Mouse (Mus musculus) stomach, postnatal 0 days (tissue): Measurements from ENCODE around the gene Susd1. TPM values are rescaled to one million over a fixed set of nuclear protein-coding genes. Genes with fewer than 3 reads are reported as not detected.

ENCODE experiments used
- ATAC-seq: fragments of 200-750 bp; cut with Nextera tagmentation; 2 replicates; pipeline ENCODE4 v1.8.0; 2017; ENCODE audit not compliant: low FRiP score, low TSS enrichment
- DNase-seq: peaks from one replicate; pipeline ENCODE4 v3.0.0-alpha.2; 2016; ENCODE audit warnings: low spot score
- H3K27ac ChIP-seq: fragments of 300-500 bp; sonication (generic); replicated peaks from 2 replicates; pipeline ENCODE4 v1.5.1; 2014; ENCODE audit warnings: mild to moderate bottlenecking, control low read depth
- H3K27me3 ChIP-seq: fragments of 300-500 bp; sonication (generic); 2 replicates; pipeline ENCODE4 v1.6.1; 2014; ENCODE audit warnings: low read length; ENCODE audit not compliant: control insufficient read depth, insufficient read depth
- H3K36me3 ChIP-seq: fragments of 300-500 bp; sonication (generic); 2 replicates; pipeline ENCODE4 v1.6.1; 2014; ENCODE audit warnings: low read length, mixed read lengths; ENCODE audit not compliant: control insufficient read depth, insufficient read depth
- H3K4me1 ChIP-seq: fragments of 300-500 bp; sonication (generic); replicated peaks from 2 replicates; pipeline ENCODE4 v1.6.1; 2014; ENCODE audit warnings: antibody characterized with exemption; ENCODE audit not compliant: control insufficient read depth, insufficient read depth
- H3K4me2 ChIP-seq: fragments of 300-500 bp; sonication (generic); replicated peaks from 2 replicates; pipeline ENCODE4 v1.6.1; 2014; ENCODE audit warnings: low read depth, mild to moderate bottlenecking, control low read depth, moderate library complexity
- H3K4me3 ChIP-seq: fragments of 300-500 bp; sonication (generic); 2 replicates; pipeline ENCODE4 v1.5.1; 2014; ENCODE audit warnings: low read depth, low read length, control low read depth
- H3K9ac ChIP-seq: fragments of 300-500 bp; sonication (generic); 2 replicates; pipeline ENCODE4 v1.6.1; 2014; ENCODE audit warnings: mild to moderate bottlenecking, low read length, control low read depth, mixed read lengths
- H3K9me3 ChIP-seq: fragments of 300-500 bp; sonication (generic); 2 replicates; pipeline ENCODE4 v1.6.1; 2016; ENCODE audit warnings: low read length; ENCODE audit not compliant: control insufficient read depth
- CTCF ChIP-seq: IDR thresholded peaks from 2 replicates; pipeline ENCODE4 v1.5.1; 2016; ENCODE audit warnings: antibody characterized with exemption, low read depth, mild to moderate bottlenecking, moderate library complexity
- EP300 ChIP-seq: optimal IDR thresholded peaks from 2 replicates; pipeline ENCODE3; 2016; ENCODE audit warnings: antibody characterized with exemption
- WGBS: fragments of 180-500 bp; shearing (Covaris S2); extraction: QIAGEN DNeasy Blood & Tissue Kit; methylation state at CpG from one replicate; pipeline ENCODE4 v1.1.7; 2014; 5-methylcytosine and 5-hydroxymethylcytosine counted together
- polyA plus RNA-seq: library from polyadenylated mRNA; unstranded; fragments of >200 nt; fragmentation: Nextera tagmentation; extraction: Ambion mirVana; gene quantifications from 2 replicates; pipeline ENCODE4 v1.2.1, GENCODE M21; 2015

Susd1 gene
- polyA plus RNA-seq, 1 experiment from 2014 or later = 3.2 TPM

GRCm38 (mm10) chr4:59337533-59337885 is 100.9 kb downstream of the Susd1 start:
- H3K27ac ChIP-seq = no peak overlapping the region
- H3K36me3 ChIP-seq = no peaks in the 10 kb centered on the region
- H3K4me3 ChIP-seq = no peak overlapping the region
- no peak overlapping the region for H3K4me2 ChIP-seq
- no peak for TF ChIP-seq EP300
- TF ChIP-seq CTCF = no peak
- H3K4me1 ChIP-seq = 0 out of 2 replicates have a peak, but pooled peaks cover 2% of the 10 kb centered on the region
- WGBS = 89% methylated on average over 6 of the region's 6 CpGs
- DNase-seq = no peak
- no peaks in the 10 kb centered on the region for H3K27me3 ChIP-seq
- no peaks in the 10 kb centered on the region for H3K9me3 ChIP-seq
- no peak overlapping the region for H3K9ac ChIP-seq
- ATAC-seq = no peak

GRCm38 (mm10) chr4:59336846-59337532 is 101.4 kb downstream of the Susd1 start:
- H3K27me3 ChIP-seq = no peaks in the 10 kb centered on the region
- H3K9me3 ChIP-seq = no peaks in the 10 kb centered on the region
- H3K4me2 ChIP-seq = no peak overlapping the region
- H3K36me3 ChIP-seq = no peaks in the 10 kb centered on the region
- no peak for DNase-seq
- no peak for ATAC-seq
- no peak overlapping the region for H3K27ac ChIP-seq
- no peak overlapping the region for H3K4me3 ChIP-seq
- no peak for TF ChIP-seq CTCF
- no peak for TF ChIP-seq EP300
- H3K9ac ChIP-seq = no peak overlapping the region
- 97% methylated on average over 9 of the region's 11 CpGs for WGBS
- 0 out of 2 replicates have a peak, but pooled peaks cover 5% of the 10 kb centered on the region for H3K4me1 ChIP-seq

- no peaks in the 10 kb centered on the region for H3K27me3 ChIP-seq
- H3K27ac ChIP-seq = 0 out of 2 replicates have a peak overlapping the region, but pooled peaks have one; percentile 40
- no peak for TF ChIP-seq CTCF
- TF ChIP-seq EP300 = no peak
- no peak for DNase-seq
- H3K9me3 ChIP-seq = no peaks in the 10 kb centered on the region
- no peak overlapping the region for H3K4me3 ChIP-seq
- ATAC-seq = no peak
- H3K36me3 ChIP-seq = no peaks in the 10 kb centered on the region
- 0 out of 2 replicates have a peak, but pooled peaks cover 5% of the 10 kb centered on the region for H3K4me1 ChIP-seq
- peak overlapping the region; percentile 23; the same call in 1 of the 2 replicates for H3K9ac ChIP-seq
- H3K4me2 ChIP-seq = no peak overlapping the region
- WGBS = 77% methylated on average over 7 of the region's 7 CpGs
These were observed 102.0 kb downstream of the Susd1 start for GRCm38 (mm10) chr4:59336439-59336809.

- peak overlapping the region; percentile 40; the same call in 1 of the 2 replicates for H3K27ac ChIP-seq
- H3K36me3 ChIP-seq = no peaks in the 10 kb centered on the region
- H3K4me2 ChIP-seq = no peak overlapping the region
- 0 out of 2 replicates have a peak, but pooled peaks cover 5% of the 10 kb centered on the region for H3K4me1 ChIP-seq
- TF ChIP-seq EP300 (no peak), CTCF (no peak)
- H3K4me3 ChIP-seq = no peak overlapping the region
- DNase-seq = peak; percentile 68
- no peak for ATAC-seq
- H3K9me3 ChIP-seq = no peaks in the 10 kb centered on the region
- WGBS = 47% methylated on average over 9 of the region's 9 CpGs
- H3K9ac ChIP-seq = peak overlapping the region; percentile 23; the same call in 1 of the 2 replicates
- H3K27me3 ChIP-seq = no peaks in the 10 kb centered on the region
These were observed 102.6 kb downstream of the Susd1 start for GRCm38 (mm10) chr4:59335616-59336438.

GRCm38 (mm10) chr4:59335101-59335500 is 103.3 kb downstream of the Susd1 start:
- no peak for ATAC-seq

GRCm38 (mm10) chr4:59334236-59334635 is 104.2 kb downstream of the Susd1 start:
- 83% methylated on average over 4 of the region's 4 CpGs for WGBS
- no peaks in the 10 kb centered on the region for H3K36me3 ChIP-seq
- no peaks in the 10 kb centered on the region for H3K27me3 ChIP-seq
- TF ChIP-seq EP300 = no peak
- no peak for TF ChIP-seq CTCF
- H3K4me3 ChIP-seq = no peak overlapping the region
- ATAC-seq = no peak
- no peaks in the 10 kb centered on the region for H3K9me3 ChIP-seq
- no peak overlapping the region for H3K27ac ChIP-seq
- H3K4me2 ChIP-seq = no peak overlapping the region
- DNase-seq = no peak
- H3K9ac ChIP-seq = no peak overlapping the region
- H3K4me1 ChIP-seq = 0 out of 2 replicates have a peak, but pooled peaks cover 5% of the 10 kb centered on the region

More at GRCm38 (mm10) chr4:59335101-59335500, 103.3 kb downstream of the Susd1 start:
- no peak overlapping the region for H3K4me2 ChIP-seq
- H3K36me3 ChIP-seq = no peaks in the 10 kb centered on the region
- H3K27ac ChIP-seq = no peak overlapping the region
- WGBS = 91% methylated on average over 7 of the region's 7 CpGs
- DNase-seq = no peak
- H3K27me3 ChIP-seq = no peaks in the 10 kb centered on the region
- no peaks in the 10 kb centered on the region for H3K9me3 ChIP-seq
- TF ChIP-seq EP300 = no peak
- no peak for TF ChIP-seq CTCF
- 0 out of 2 replicates have a peak, but pooled peaks cover 5% of the 10 kb centered on the region for H3K4me1 ChIP-seq
- H3K9ac ChIP-seq = no peak overlapping the region
- H3K4me3 ChIP-seq = no peak overlapping the region
